Mouse (Mus musculus) stomach, postnatal 0 days (tissue): Measurements from ENCODE around the gene Tmem63a. TPM values are rescaled to one million over a fixed set of nuclear protein-coding genes. Genes with fewer than 3 reads are reported as not detected.

Experiments used
- ATAC-seq: fragments of 200-750 bp; cut with Nextera tagmentation; 2 replicates; pipeline ENCODE4 v1.8.0; 2017; ENCODE audit not compliant: low FRiP score, low TSS enrichment
- DNase-seq: peaks from one replicate; pipeline ENCODE4 v3.0.0-alpha.2; 2016; ENCODE audit warnings: low spot score
- H3K27ac ChIP-seq: fragments of 300-500 bp; sonication (generic); replicated peaks from 2 replicates; pipeline ENCODE4 v1.5.1; 2014; ENCODE audit warnings: mild to moderate bottlenecking, control low read depth
- H3K27me3 ChIP-seq: fragments of 300-500 bp; sonication (generic); 2 replicates; pipeline ENCODE4 v1.6.1; 2014; ENCODE audit warnings: low read length; ENCODE audit not compliant: control insufficient read depth, insufficient read depth
- H3K36me3 ChIP-seq: fragments of 300-500 bp; sonication (generic); 2 replicates; pipeline ENCODE4 v1.6.1; 2014; ENCODE audit warnings: low read length, mixed read lengths; ENCODE audit not compliant: control insufficient read depth, insufficient read depth
- H3K4me1 ChIP-seq: fragments of 300-500 bp; sonication (generic); replicated peaks from 2 replicates; pipeline ENCODE4 v1.6.1; 2014; ENCODE audit warnings: antibody characterized with exemption; ENCODE audit not compliant: control insufficient read depth, insufficient read depth
- H3K4me2 ChIP-seq: fragments of 300-500 bp; sonication (generic); replicated peaks from 2 replicates; pipeline ENCODE4 v1.6.1; 2014; ENCODE audit warnings: low read depth, mild to moderate bottlenecking, control low read depth, moderate library complexity
- H3K4me3 ChIP-seq: fragments of 300-500 bp; sonication (generic); 2 replicates; pipeline ENCODE4 v1.5.1; 2014; ENCODE audit warnings: low read depth, low read length, control low read depth
- H3K9ac ChIP-seq: fragments of 300-500 bp; sonication (generic); 2 replicates; pipeline ENCODE4 v1.6.1; 2014; ENCODE audit warnings: mild to moderate bottlenecking, low read length, control low read depth, mixed read lengths
- H3K9me3 ChIP-seq: fragments of 300-500 bp; sonication (generic); 2 replicates; pipeline ENCODE4 v1.6.1; 2016; ENCODE audit warnings: low read length; ENCODE audit not compliant: control insufficient read depth
- CTCF ChIP-seq: IDR thresholded peaks from 2 replicates; pipeline ENCODE4 v1.5.1; 2016; ENCODE audit warnings: antibody characterized with exemption, low read depth, mild to moderate bottlenecking, moderate library complexity
- EP300 ChIP-seq: optimal IDR thresholded peaks from 2 replicates; pipeline ENCODE3; 2016; ENCODE audit warnings: antibody characterized with exemption
- WGBS: fragments of 180-500 bp; shearing (Covaris S2); extraction: QIAGEN DNeasy Blood & Tissue Kit; methylation state at CpG from one replicate; pipeline ENCODE4 v1.1.7; 2014; 5-methylcytosine and 5-hydroxymethylcytosine counted together
- polyA plus RNA-seq: library from polyadenylated mRNA; unstranded; fragments of >200 nt; fragmentation: Nextera tagmentation; extraction: Ambion mirVana; gene quantifications from 2 replicates; pipeline ENCODE4 v1.2.1, GENCODE M21; 2015

Tmem63a gene
- polyA plus RNA-seq, 1 experiment from 2014 or later: 35.2 TPM

DNA sequence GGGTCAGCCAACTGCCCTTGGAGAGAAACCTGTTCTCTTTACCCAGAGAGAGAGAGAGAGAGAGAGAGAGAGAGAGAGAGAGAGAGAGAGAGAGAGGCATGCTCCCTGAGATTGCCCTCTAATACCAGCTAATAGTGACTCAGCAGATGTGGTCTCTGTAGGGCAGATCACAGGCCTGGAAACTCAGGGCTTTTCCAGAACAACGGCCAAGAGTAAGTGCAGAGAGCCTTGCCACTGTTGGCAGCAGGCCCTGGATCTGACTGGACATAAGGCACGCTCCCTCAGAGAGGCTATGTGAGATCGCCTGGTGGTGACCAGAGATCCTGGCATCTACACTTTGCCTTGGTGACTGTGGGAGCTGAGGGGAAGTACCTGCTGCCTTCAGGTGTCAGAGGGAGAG lies 67.6 kb downstream of the Tmem63a start:
- DNase-seq: peak; percentile 53
- H3K36me3 ChIP-seq: no peaks in the 10 kb centered on the region
- H3K4me1 ChIP-seq: 0 out of 2 replicates have a peak, but pooled peaks cover under 1% of the 10 kb centered on the region
- ATAC-seq: peak; percentile 78
- H3K4me3 ChIP-seq: no peak overlapping the region
- WGBS: 46% methylated on average over 3 of the region's 3 CpGs
- TF ChIP-seq EP300 (no peak), CTCF (no peak)
- no peaks in the 10 kb centered on the region for H3K9me3 ChIP-seq
- H3K9ac ChIP-seq: no peak overlapping the region
- H3K4me2 ChIP-seq: no peak overlapping the region
- H3K27me3 ChIP-seq: no peaks in the 10 kb centered on the region
- H3K27ac ChIP-seq: 0 out of 2 replicates have a peak overlapping the region, but pooled peaks have one; percentile 30

DNA sequence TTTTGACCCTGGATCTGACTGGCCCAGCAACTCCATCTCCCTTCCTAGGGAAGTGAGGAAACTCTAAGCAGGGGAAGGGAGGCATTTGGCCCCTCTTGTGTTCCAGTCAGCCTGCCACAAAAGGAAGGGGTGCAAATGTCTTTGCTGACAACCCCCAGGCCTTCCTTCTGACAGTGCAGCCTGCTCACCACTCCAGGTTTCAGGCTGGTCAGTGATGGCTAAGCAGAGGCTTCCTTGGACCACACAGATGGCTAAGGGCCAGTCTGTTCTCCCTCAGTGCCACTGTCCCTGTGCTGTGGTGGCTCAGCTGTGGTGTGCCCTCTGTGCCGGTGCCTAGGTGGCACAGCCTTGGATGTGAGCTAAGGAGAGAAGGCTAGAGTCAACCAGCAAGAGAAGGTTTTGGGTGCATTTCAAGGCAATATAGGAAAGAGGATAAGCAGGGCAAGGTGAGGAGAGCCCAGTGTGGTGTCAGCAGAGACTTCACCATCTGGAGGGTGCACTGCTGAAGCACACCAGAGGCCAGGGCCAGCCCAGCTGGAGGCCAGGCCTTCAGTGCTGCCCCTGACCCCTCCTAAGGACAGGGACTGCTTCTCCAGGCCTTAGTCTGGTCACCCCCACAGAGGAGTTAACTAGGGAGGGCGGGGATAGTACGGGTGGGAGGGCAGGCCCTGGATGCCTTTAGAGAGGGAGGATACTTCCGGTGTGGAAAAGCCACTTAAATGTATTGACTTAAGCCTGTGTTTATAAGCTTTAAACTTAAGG lies 68.2 kb downstream of the Tmem63a start:
- H3K27me3 ChIP-seq: no peaks in the 10 kb centered on the region
- H3K4me2 ChIP-seq: no peak overlapping the region
- ATAC-seq: 0 out of 2 replicates have a peak, but pooled peaks have one; percentile 22

DNA sequence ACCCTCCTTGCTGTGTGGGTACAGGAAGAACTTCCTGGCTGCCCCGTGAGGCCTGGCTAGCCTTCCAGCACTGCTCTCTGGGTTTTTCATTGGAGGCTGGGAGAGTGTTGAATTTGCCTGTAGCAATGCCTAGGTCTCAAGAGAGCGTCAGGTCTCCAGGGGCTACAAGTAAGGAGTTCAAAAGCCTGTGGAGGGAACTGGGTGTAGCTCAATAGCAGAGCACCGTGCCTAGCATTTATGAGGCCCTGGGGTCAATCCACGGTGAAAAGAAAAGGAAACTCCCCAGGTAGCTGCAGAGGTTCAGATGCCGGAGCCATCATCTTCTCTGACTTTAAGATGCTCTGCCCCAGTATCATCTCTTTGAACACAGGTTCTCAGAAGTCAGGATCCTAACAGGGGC lies 69.5 kb downstream of the Tmem63a start:
- Histone ChIP-seq H3K36me3 (no peaks in the 10 kb centered on the region), H3K9me3 (no peaks in the 10 kb centered on the region), H3K27ac (no peak overlapping the region), H3K4me3 (no peak overlapping the region), H3K4me2 (no peak overlapping the region), H3K4me1 (peaks cover 13% of the 10 kb centered on the region), H3K9ac (no peak overlapping the region), H3K27me3 (no peaks in the 10 kb centered on the region)
- peak; percentile 3 for DNase-seq
- WGBS: 68% methylated on average over 5 of the region's 5 CpGs
- TF ChIP-seq EP300 (no peak), CTCF (no peak)
- no peak for ATAC-seq

More for the DNA sequence above, 68.2 kb downstream of the Tmem63a start:
- WGBS: 45% methylated on average over 4 of the region's 4 CpGs
- TF ChIP-seq CTCF (no peak), EP300 (no peak)
- H3K9me3 ChIP-seq: no peaks in the 10 kb centered on the region
- no peaks in the 10 kb centered on the region for H3K36me3 ChIP-seq
- DNase-seq: peak; percentile 14
- 0 out of 2 replicates have a peak overlapping the region, but pooled peaks have one; percentile 30 for H3K27ac ChIP-seq
- no peak overlapping the region for H3K9ac ChIP-seq
- H3K4me1 ChIP-seq: peaks cover 6% of the 10 kb centered on the region
- no peak overlapping the region for H3K4me3 ChIP-seq

DNA sequence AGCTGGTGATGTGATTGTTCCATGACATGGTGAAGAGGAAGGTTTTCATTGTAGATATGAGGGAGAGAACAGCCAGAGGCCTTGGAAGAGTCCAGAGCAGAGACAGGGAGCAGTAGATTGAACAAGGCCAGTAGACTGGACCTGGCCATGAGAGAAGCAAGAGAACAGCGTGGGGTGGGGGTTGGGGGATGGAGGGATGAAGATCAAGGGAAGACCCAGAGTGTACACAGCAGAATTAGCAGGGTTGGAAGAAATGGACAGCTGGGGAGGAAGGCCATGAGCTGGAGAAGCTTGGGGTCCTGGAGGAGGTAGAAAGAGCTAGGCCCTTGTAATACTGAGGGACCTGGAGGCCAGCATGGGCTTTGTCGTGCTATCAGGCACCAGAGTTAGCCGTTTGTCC lies 70.3 kb downstream of the Tmem63a start:
- no peak for TF ChIP-seq EP300
- TF ChIP-seq CTCF: no peak
- peaks cover 13% of the 10 kb centered on the region for H3K4me1 ChIP-seq
- ATAC-seq: no peak

DNA sequence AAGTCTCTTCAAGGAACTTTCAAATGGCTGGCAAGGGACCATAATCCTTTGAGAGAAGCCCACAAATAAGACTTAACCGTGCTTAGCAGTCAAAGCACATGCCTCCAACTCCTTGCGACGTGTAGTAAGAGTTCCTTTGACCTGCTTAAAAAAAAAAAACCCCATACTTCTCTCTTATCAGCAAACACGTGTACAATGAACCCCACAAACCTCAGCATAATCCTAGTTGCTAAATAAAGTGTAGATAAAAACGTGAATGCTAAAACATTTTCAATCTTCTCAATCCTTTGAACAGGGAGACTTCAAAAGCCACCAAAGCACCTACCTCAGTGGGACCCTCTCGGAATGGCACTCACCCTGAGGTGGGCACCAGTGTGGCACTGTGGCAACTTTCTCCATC lies 71.3 kb downstream of the Tmem63a start:
- Histone ChIP-seq H3K4me1 (peaks cover 13% of the 10 kb centered on the region), H3K9ac (no peak overlapping the region), H3K4me2 (no peak overlapping the region), H3K4me3 (no peak overlapping the region), H3K36me3 (no peaks in the 10 kb centered on the region), H3K9me3 (no peaks in the 10 kb centered on the region), H3K27me3 (no peaks in the 10 kb centered on the region), H3K27ac (no peak overlapping the region)
- DNase-seq (peak; percentile 11), ATAC-seq (no peak)
- 58% methylated on average over 6 of the region's 6 CpGs for WGBS
- no peak for TF ChIP-seq EP300
- no peak for TF ChIP-seq CTCF

More for the DNA sequence above, 70.3 kb downstream of the Tmem63a start:
- Histone ChIP-seq H3K4me2 (no peak overlapping the region), H3K36me3 (no peaks in the 10 kb centered on the region), H3K27me3 (no peaks in the 10 kb centered on the region), H3K27ac (no peak overlapping the region), H3K9me3 (no peaks in the 10 kb centered on the region), H3K9ac (no peak overlapping the region), H3K4me3 (no peak overlapping the region)
- peak; percentile 10 for DNase-seq
- WGBS: 82% methylated on average over 3 of the region's 3 CpGs
